Mouse (Mus musculus) retina, postnatal 7 days (tissue): Measurements from ENCODE around the gene Arhgap18.

Source experiments
- DNase-seq: peaks from one replicate; pipeline ENCODE4 v3.0.0-alpha.2; 2012; ENCODE audit warnings: low read depth, low spot score

Gene Arhgap18

DNA sequence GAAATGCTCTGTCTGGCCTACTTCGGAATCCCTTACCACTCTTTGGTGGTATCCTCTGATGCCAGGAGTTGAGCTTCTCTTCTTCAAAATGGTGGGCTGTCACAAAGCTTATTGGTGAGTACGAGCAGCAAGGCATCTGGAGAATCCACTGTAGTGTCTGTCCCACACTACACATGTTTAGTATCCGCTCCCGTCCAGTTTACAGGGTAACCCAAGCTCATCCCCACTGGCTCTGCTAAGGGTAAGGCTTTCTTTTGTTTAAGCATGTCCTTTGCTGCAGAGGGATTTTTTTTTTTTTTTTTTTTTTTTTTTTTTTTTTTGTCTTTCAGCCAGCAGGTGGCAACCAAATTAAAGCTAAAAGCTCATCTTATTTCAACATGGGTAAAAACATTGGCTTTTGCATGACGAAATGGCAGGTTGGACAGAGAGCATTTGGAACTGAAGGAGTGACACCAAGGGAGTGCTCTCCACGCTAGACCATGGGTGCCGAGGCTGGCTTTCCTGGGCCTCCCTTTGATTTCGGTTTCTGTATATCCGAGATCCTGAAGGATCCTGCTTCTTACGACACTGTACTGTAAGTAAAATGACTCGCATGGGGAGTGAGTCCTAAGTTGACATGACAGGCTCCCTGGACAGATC is at the start of gene Arhgap18:
TSS of gene Arhgap18 (plus strand) at position 493 of the 639 bp plus-strand sequence.
- DNase-seq, result no peak

DNA sequence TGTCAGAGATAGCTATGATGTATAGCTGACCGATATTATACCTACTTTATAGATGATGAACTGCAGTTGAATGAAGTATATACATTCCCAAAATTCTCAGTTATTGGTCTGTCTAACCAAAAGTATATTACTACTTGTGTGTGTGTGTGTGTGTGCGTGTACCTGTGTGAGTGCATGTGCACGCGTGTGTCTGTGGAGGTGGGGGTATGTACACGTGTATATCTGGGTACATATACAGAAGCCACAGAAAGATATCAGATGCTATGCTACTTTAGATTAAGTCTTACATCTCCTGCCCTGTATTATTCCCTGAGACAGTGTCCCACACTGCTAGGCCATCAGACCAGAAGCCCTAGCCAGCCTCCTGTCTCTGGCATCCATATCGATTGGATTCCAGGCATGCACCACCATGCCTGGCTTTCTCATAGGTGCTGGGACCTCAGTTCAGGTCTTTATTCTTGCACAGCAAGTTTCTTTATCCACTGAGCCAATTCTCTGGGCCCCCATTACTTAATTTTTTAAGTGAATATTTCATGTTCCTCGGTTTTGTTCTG is 42.7 kb upstream of the Arhgap18 start:
- DNase-seq, result no peak

DNA sequence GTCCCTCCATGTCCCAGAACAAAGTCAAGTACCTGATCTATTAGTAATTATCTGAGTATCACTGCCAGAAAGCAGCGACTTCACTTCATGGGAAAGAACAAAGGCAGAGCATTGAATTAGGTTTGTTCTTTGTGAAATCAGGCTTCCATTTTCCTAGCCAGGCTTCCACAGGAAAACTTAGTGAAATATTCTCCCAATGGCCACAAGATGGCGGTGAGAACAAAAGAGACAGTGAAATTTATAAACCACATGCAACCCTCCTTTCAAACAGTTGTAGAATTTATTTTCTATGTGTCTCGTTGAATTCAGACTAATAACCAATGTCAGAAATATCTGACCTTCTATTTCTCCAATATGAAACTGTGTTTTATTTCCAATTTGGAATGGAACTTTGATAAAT is 42.2 kb upstream of the Arhgap18 start:
- peak; percentile 44 for DNase-seq

DNA sequence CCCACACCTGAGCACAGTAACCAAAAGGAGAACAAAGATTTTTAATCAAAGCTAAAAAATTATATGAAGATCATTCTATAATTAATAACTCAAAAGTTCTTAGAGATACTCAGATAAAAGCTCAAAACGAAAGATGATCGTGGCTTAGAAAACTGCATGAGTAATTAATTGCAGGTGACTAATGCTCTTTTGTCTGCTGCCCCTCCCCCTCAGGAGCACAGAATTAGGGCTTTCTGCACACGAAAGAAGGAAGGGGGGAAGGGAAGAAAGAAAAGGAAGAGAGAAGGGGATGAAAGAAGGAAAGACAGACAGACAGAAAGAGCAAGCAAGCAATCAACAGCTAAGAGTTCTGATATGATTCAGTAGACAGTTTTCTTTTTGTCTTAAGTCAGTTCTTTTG is 39.2 kb upstream of the Arhgap18 start:
- no peak for DNase-seq

DNA sequence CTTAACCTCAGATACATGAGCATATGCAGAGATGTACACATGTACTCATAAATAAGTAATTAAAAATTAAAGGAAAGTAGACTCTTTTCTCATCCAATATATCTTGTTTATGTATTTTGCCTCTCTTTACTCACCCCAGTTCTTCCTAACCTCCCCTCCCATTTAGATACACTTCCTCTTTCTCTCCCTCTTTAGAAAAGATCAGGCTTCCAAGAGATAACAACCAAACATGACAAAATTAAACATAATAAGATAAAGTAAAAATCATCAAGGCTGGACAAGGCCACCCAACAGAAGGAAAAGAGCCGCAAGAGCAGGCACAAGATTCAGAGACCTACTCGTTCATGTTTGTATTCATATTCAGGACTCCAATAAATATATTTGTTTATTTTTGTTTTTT is 28.5 kb upstream of the Arhgap18 start:
- no peak for DNase-seq

DNA sequence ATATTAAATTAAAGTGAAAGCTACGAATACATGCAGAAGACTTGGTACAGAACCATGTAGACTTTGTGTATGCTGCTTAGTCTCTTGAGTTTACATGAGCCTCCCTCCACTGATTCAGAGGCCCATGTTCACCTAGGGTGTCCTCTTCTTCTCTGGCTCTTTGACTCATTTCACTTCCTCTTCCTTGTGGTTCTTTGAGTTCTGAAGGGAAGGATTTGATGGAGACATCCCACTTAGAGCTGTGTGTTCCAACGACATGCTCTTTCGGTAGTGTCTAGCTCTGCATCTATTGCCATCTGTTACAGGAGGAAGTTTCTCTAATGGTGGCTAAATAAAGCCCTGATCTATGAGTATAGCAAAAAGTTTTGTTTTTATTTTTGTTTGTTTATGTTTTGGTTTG is 28.0 kb upstream of the Arhgap18 start:
- DNase-seq, result no peak

DNA sequence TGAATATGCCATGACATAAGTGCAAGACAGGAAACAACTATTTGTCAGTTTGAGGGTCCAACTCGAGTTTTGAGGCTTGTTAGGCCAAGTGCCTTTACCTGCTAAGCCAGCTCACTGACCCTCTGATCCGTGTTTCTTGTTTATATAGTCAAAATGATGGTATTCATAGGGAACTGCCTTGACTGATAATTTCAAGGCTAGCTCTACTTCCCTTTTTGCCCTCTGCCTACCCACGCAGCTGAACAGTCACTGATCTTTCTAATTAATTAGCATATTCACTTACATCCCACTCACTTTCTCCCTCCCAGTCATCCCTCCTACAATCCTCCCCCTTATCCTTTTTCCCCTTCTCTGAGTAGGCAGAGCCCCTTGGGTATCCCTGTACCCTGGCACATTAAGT is 2.4 kb upstream of the Arhgap18 start:
- DNase-seq, result no peak

DNA sequence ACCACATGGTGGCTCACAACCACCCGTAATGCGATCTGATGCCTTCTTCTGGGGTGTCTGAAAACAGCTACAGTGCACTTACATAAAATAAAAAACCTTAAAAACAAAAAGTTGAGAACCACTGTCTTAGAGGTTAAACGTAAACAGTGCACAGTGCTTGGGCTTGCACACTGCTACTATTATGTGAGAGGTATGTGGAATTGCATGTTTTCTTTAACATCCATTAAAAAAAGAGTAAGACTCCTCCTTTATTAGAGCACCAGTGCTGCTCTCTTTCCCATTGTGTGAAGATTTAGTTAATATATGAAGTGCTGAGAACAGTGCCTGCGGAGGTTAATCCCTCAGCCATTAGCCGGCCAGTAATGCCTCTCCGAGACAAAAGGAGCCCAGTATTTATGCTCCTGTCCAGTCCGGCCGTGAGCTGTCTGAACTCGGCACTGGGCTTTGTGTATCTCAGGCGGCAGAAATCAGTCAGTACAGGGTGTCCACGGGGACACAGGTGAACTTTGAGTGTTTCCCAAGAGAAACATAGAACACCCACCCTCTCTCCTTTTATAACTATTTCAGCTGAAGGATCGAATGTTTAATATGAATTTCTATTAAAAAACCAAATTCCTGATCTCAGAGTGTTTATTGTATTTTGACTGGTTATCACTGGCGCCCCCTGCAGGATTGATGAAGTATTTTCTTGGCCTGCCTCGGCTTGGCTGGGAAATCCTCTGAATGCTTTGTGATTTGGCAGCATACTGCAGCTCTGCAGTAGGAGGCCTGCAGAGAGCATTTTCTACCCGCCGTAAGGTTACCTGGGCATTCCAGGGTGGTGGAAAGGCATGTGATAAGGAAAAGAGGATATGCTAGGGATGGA is 925 bp upstream of the Arhgap18 start:
- no peak for DNase-seq

DNA sequence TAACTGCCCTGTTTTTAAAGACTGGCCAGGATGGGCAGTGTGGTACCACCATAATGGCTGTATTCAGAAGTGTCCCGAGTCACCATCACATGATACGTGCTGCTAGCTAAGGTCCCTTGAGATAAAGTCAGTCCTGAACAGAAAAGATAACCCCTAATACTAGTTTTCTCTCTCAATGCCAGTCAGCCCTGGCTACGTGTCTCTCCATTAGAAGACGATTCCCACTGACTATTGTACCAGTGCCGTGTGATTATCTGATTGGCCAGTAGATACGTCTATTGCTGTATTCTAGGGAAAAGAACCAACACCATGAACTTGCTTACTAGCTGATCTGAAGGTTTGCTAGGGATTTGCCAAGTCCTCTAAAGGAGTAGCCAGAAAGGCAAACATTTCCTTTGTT is 785 bp downstream of the Arhgap18 start:
- no peak for DNase-seq

DNA sequence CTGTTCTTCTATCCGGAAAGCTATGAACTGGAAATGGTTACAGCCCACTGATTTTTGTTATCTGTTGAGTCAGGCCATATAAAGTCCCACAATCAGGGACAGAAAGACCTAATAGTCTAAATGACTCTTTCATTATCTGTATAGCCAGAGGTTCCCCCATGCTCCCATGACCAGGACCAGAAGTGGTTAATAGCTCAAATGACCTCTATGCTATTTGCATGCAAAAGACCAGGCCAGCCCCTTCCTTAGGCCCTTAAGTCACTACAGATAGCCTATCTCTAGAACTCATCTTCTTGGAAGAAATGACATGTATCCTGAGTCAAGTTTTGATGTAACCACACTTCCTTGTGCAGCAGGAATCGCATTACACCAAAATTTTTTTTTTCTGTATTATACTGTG is 4.0 kb downstream of the Arhgap18 start:
- DNase-seq, result no peak

DNA sequence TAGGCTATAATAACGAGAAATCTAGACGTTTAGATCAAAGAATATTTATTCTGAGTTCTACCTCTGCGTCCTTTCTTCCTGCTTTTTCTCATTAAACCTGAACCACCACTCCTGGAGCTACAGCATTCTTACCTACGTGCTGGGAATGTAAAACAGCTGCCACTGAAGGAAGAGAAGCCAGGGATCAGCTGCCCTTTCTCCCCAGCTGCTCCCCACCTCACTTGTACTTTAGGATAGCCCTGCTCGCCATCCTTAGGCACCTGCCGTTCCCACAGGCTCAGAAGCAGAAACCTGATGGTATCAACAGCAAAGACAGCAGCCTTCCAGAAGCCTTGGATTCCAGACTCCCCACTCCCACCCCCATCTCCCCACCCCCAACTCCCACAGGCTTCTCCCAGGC is 6.2 kb downstream of the Arhgap18 start:
- DNase-seq, result no peak

DNA sequence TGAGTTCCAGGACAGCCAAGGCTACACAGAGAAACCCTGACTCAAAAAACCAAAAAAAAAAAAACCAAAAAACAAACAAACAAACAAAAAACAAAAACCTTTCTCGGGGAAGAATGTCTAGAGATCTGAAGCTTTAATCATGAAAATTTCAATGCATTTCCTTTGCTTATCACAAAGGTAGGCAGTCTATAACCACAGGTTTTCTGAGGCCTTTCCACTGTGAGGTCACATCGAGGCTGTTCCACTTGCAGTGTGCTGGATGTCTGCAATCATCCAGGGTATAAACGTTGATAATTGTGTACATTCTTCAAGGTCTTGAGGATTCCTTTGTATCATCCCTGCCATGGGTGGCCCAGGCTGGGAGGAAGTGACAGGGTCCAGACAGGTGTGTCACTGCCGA is 7.9 kb downstream of the Arhgap18 start:
- DNase-seq, result no peak

DNA sequence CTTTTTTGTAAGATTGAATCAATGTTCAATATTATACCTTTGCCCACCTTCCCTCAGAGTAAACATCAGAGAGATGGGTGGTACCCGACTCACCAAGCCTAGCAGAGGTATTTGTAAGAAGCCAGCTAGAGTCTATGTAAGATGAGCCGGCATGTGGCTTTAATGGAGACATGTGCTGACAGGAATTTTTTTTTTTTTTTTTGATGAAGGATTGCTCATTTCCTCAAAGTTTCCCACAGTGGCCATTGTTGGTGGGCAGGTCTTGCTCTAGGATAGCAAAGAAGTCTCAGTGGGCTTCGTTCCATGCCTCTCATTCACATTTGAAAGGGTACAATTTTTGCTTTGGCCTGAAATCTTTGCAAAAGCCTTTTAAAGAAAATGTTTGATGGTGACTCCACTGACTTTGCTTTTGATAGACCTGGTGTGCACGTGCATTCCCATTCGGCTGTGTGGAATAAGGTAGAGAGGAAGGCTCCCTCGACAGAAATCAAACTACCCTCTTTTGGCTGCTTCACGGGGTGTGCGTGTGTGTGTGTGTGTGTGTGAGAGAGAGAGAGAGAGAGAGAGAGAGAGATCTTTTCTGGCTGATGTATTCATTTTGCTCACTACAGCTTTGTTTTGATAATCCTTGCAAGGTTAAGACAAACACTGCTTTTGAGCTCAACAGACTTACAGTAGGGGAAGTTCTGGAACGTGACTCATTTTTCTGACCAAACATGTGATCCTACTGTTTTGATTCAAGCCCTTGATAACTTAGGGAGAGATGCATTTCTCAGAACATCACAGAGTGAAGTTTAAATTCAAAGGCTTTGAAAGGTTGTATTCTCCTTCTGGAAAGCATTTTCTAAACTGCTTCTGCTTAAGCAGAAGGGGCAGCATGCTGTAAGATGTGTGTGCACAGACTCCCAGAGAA is 9.0 kb downstream of the Arhgap18 start:
- DNase-seq, result no peak

DNA sequence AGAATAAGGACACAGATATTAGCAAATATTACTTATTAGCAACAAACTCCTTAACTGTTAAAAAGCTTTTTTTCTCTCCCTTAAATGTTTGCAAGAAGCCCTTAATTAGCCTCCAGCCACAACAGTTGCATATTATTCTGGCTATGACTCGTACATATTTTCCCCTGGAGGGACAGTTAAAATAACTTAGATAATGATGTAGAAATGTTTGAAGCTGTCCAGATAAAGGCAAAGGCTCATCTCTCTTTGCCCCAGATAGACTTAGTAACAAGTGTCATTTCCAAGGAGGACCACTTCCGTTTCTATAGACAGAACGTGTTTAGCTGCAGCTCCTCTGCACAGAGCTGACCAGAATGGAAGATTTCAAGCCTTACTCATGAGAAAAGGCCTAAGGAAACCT is 14.0 kb downstream of the Arhgap18 start:
- no peak for DNase-seq

DNA sequence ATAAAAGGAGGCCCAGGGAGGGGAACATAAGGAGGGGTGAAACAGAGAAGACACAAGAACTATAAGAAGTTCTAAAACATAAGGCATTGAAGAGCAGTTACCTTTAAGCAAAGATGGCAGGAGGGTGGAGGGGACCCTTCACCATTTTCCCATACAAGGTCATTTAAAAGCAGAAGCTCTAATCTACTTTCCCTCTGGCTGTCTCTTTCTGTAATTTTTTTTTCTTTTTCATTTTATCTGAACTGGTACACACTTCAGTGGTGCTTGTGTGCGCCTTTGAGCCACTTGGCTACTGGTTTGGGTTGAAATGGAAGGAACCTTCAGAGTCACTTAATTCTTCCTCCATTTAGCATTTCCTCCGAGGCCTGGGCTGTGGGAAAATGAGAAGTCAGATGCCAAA is 15.7 kb downstream of the Arhgap18 start:
- no peak for DNase-seq

DNA sequence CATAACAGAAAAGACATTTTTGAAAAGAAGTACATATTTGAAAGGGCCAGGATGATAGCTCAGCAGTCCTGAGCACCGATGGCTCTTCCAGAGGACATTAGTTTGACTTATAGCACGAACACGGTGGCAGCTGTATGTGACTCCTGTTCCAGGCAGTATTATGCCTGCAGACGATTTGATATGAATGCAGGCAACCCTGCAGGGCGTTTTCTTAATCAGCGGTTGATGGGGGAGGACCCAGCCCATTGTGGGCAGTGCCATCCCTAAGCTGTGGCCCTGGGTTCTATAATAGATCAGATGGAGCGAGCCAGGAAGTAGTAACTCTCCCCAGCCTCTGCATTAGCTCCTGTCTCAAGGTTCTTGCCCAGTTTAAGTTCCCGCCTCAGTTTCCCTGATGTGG is 16.8 kb downstream of the Arhgap18 start:
- DNase-seq, result no peak

DNA sequence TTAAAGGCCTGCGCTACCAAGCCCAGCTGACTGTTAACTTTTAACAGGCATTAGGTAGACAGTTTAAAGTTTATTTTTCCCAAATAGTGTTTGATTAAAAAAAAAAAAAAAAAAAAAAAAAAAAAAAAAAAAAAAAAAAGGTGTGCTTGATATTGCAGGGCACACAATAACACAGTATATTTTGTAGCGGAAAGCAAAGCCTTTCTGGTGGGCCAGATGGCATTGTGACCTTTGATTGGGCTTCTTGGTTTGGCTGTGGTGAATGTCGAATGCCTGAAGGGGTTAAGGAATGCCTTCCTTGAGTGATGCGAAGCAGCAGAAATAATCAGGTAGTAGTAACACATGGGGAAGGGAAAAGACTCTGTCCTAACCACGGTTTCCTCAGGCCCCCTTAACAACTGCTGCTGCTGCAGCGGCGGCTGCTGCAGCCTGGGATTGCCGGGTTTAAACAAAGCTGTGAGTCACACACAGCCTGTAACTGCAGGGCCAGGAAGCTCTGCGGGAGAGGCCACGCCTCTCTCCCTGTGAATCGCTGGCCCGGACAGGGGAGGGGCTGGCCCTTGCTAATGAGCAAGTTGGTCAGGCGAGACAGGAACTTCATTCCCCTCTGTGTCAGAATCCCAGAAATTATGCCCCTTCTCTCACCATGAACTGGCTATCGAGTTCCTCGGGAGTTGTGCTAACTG is 18.9 kb downstream of the Arhgap18 start:
- peak; percentile 49 for DNase-seq

DNA sequence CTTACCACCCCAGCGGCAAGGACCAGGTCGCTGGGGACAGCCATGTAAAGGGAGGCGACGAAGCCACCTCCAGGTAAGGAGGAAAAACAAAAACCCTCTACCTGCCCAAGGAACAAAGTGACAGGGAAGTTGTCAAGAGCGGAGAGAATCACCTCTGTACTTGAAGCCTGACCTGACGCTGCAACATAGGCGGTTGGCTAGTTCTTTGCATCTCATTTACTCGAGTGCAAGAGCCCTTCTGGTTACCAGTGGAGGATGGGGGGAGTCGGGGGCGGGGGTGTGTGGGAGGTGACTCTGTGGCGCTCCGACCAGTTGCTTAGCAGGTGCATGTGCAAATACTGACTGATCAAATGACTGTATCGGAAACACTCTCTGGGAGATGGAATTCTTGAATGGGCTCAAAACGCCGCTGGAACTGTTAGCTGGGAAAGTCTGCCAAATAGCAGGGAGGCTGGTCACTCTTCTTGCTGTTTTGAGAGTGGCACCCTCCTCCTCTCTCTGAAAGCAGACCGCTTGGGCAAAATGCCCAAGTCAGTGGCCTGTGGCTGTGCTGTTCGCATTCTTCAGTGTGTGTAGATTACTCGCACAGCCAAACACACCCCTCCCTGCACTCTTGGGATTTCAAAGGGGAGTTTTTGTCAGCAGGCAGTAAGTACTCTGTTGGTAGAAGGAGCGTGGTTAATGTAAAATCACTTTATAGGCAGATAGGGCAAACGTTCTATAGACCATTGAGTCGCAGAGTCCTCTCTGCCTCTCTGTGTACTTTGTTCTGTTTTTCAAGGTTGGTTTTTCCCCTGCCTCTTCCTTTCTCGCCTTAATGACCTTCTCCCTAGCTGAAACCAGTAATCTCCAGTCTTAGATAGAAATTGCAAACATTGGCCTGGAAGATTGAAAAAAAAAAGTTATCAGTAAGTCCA is 19.7 kb downstream of the Arhgap18 start:
- peak; percentile 36 for DNase-seq

DNA sequence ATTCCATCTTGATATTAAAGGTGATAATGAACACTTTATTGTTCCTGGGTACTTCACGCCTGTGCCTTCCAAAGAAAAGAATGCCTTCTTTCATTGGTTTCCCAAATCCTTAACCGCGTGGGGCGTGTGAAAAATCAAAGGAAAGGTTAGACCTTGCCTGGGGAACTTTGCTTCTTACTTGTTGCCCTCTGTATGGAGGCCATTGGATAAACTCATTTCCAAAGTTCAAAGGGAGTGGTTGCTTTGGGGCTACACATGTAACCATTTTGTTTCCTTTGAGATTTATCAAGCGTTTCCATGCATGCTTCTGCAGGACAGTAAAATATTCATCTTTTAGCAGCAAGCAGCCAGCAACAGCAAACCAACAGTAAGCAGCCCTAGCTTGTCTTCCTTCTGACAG is 20.3 kb downstream of the Arhgap18 start:
- DNase-seq, result no peak

DNA sequence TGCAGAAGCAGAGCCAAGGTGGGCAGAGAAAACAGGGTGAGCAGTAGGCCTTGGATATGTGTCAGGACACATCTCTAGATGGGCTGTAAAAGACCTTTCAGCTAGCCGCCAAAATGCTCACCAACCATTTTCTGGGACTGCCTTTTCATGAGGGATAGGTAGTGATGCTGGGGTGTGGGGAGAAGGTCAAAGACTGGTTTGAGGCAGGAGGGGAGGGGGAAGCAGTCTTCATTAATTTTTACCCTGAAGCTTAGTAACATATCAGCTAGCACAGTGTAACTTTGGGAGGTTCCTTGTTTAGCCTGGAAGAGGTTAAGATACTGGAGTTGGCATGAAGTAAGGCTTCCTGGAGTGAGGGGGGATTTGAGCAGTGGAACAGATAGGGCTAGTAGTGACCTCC is 21.0 kb downstream of the Arhgap18 start:
- DNase-seq, result no peak
